Mouse (Mus musculus): Measurements from ENCODE around the gene Mtus2. TPM values are rescaled to one million over a fixed set of nuclear protein-coding genes. Genes with fewer than 3 reads are reported as not detected.
"Not testable (repeated sequence)": the region's sequence is repeated elsewhere in the genome, so short reads cannot be mapped to it uniquely, and the experiment has no call there.

Gene Mtus2
- polyA plus RNA-seq, 1 experiment from 2014 or later = 1.6 TPM

DNA sequence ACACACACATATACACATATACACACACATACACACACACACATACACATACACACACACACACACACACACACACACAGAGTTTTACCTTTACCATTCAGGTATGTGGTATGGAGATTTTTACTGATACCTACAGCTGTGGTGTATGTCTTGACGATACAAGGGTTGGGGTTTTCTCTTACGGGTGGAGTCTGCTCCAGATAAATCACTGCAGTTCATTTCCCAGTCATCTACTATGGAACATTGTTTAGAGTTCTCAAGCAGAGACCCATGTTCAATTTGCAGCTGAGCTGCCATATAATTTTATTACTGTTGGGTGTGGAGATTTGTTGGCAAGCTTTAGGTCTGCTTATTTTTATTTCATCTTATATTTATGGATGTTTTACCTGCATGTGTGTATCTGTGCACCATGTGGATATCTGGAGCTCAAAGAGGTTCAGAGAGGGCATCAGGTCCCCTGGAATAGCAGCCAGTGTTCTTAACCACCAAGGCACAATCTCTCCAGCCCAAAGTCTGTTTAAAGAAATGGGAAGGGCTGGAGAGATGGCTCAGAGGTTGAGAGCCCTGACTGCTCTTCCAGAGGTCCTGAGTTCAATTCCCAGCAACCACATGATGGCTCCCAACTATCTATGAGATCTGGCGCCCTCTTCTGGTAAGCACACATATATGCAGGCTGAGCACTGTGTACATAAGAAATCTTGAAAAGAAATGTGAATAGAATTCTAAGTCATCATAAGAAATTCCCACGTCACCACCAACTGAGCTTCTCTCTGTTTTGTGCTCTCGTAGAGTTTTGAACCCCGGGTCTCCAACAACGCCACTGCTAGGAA lies 28.2 kb upstream of the Mtus2 start:
- DNase-seq (no peak), ATAC-seq (no peak)
- TF ChIP-seq EP300 (IDR thresholded peaks at IDR 0.05; ENCODE audit: low read depth) (no peak), CTCF (IDR thresholded peaks at IDR 0.05; ENCODE audit: low read depth) (peak; percentile 49)
- no peaks in the 10 kb centered on the region for H3K36me3 ChIP-seq (replicated peaks; ENCODE audit: insufficient read depth, low read length)
- 75% methylated on average over 7 of the region's 7 CpGs for WGBS (ENCODE audit: insufficient replicate concordance)
- H3K4me2 ChIP-seq (ENCODE audit: low read depth, low read length) = no peak overlapping the region
- no peak overlapping the region for H3K27ac ChIP-seq (ENCODE audit: low read depth)
- H3K27me3 ChIP-seq (ENCODE audit: insufficient read depth, low read length) = no peaks in the 10 kb centered on the region
- H3K4me3 ChIP-seq (ENCODE audit: low read depth, low read length) = no peak overlapping the region
- H3K9me3 ChIP-seq (ENCODE audit: low read length) = no peaks in the 10 kb centered on the region
- H3K4me1 ChIP-seq (ENCODE audit: insufficient read depth) = no peaks in the 10 kb centered on the region
- no peak overlapping the region for H3K9ac ChIP-seq (replicated peaks)

DNA sequence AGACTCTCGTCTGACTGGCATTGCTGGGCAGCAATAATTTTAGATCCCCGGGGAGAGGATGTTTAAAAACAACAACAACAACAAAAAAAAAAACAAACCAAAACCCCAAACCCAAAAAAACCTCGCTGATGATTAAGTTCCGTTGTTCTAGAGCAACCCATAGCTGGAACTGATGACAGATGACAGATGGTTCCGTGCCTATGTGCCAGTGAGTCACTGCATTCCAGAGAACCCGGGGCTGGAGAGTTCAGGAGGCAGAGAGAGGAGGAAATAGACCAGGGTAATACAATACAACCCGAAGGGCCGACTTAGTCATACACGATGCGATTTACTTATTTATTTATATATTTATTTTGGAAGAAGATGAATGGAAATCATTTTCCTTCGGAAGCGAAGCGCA lies 22.0 kb upstream of the Mtus2 start:
- 75% methylated on average over 13 of the region's 13 CpGs for WGBS (ENCODE audit: insufficient replicate concordance)
- Histone ChIP-seq H3K4me1 (ENCODE audit: insufficient read depth) (no peaks in the 10 kb centered on the region), H3K36me3 (replicated peaks; ENCODE audit: insufficient read depth, low read length) (no peaks in the 10 kb centered on the region), H3K4me2 (ENCODE audit: low read depth, low read length) (no peak overlapping the region), H3K4me3 (ENCODE audit: low read depth, low read length) (no peak overlapping the region), H3K27me3 (ENCODE audit: insufficient read depth, low read length) (no peaks in the 10 kb centered on the region), H3K9me3 (ENCODE audit: low read length) (no peaks in the 10 kb centered on the region), H3K27ac (ENCODE audit: low read depth) (no peak overlapping the region), H3K9ac (replicated peaks) (no peak overlapping the region)
- DNase-seq (no peak), ATAC-seq (no peak)
- TF ChIP-seq CTCF (IDR thresholded peaks at IDR 0.05; ENCODE audit: low read depth) (no peak), EP300 (IDR thresholded peaks at IDR 0.05; ENCODE audit: low read depth) (no peak)

DNA sequence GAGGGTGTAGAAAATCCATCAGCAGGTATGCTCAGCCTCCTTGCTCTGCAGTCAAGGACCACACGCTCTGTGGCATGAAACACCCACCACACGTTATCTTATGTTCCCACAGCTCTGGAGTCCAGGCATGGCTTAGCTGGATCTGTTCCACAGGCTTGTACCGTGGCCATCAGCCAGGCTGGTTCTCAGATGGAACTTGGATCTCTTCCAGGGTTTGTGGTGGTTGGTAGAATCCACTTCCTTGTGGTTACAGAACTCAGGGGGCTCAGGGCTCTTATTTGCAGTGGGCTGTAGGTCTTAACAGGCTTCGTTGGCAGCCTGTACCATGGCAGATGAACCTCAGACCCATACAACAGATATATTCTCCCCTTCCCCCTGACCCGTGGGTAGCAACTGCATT lies 17.9 kb upstream of the Mtus2 start:
- Histone ChIP-seq H3K27me3 (ENCODE audit: insufficient read depth, low read length) (no peaks in the 10 kb centered on the region), H3K4me2 (ENCODE audit: low read depth, low read length) (no peak overlapping the region), H3K27ac (ENCODE audit: low read depth) (no peak overlapping the region), H3K4me3 (ENCODE audit: low read depth, low read length) (no peak overlapping the region), H3K4me1 (ENCODE audit: insufficient read depth) (no peaks in the 10 kb centered on the region), H3K36me3 (replicated peaks; ENCODE audit: insufficient read depth, low read length) (no peaks in the 10 kb centered on the region), H3K9ac (replicated peaks) (no peak overlapping the region), H3K9me3 (ENCODE audit: low read length) (no peaks in the 10 kb centered on the region)
- DNase-seq (no peak), ATAC-seq (no peak)
- WGBS (ENCODE audit: insufficient replicate concordance) = 52% methylated on average over 5 of the region's 5 CpGs
- TF ChIP-seq CTCF (IDR thresholded peaks at IDR 0.05; ENCODE audit: low read depth) = no peak
- no peak for TF ChIP-seq EP300 (IDR thresholded peaks at IDR 0.05; ENCODE audit: low read depth)

DNA sequence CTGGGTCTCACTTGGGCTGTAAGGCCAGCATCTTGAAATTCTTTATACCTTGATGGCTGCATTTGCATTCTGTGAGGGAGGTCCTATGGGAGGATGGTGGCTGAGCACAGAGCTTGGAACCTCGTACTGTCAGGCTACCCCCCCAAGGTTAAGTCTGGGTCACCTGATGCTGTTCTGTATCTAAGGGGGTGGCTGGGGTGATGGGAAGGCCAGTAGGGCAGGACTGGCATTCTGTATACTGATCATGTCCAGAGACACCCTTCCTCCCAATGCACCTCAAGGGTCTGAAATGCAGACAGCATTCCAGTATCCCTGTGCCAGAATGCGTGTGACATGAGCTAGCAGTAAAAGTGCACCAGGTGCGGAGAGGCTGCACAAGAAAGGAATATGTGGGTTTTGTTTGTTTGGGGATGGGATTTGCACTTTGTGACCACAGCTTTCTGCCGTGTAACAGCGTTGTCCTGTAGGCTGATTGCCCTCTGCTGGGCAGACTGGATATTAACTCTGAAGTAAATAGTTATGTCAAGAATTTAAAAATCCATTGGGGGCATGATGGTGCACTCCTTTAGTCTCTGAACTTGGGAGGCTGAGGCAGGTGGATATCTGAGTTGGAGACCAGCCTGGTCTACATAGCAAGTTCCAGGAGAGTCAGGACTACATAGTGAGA lies 12.0 kb upstream of the Mtus2 start:
- WGBS (ENCODE audit: insufficient replicate concordance) = 15% methylated on average over 5 of the region's 5 CpGs
- TF ChIP-seq CTCF (IDR thresholded peaks at IDR 0.05; ENCODE audit: low read depth) (peak; percentile 74), EP300 (IDR thresholded peaks at IDR 0.05; ENCODE audit: low read depth) (no peak)
- Histone ChIP-seq H3K4me2 (ENCODE audit: low read depth, low read length) (no peak overlapping the region), H3K9ac (replicated peaks) (no peak overlapping the region), H3K9me3 (ENCODE audit: low read length) (no peaks in the 10 kb centered on the region), H3K27me3 (ENCODE audit: insufficient read depth, low read length) (no peaks in the 10 kb centered on the region), H3K36me3 (replicated peaks; ENCODE audit: insufficient read depth, low read length) (no peaks in the 10 kb centered on the region), H3K4me3 (ENCODE audit: low read depth, low read length) (no peak overlapping the region), H3K27ac (ENCODE audit: low read depth) (no peak overlapping the region), H3K4me1 (ENCODE audit: insufficient read depth) (no peaks in the 10 kb centered on the region)
- DNase-seq (peak; percentile 24), ATAC-seq (no peak)

DNA sequence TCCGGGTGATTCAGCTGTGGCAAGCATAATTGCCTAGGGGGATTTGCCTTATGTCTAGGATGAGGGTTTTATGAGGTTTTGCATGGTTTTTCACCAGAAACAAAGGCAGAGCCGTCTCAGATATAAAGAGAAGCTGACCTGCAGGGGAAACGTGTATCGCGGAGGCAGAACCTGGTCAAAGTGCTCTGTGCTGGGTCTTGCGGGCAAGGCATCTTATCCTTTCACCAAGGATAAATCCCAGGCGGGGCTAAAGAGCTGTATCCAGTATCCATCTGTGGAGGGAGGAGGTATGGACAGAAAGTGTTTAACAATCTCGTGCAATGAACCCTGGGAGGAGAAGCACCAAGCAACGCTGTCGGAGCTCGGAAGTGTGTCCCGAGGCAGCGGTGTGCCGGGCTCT lies 7.2 kb upstream of the Mtus2 start:
- H3K4me3 ChIP-seq (ENCODE audit: low read depth, low read length) = no peak overlapping the region
- no peak for ATAC-seq
- H3K36me3 ChIP-seq (replicated peaks; ENCODE audit: insufficient read depth, low read length) = no peaks in the 10 kb centered on the region
- no peaks in the 10 kb centered on the region for H3K4me1 ChIP-seq (ENCODE audit: insufficient read depth)
- DNase-seq = no peak
- H3K9me3 ChIP-seq (ENCODE audit: low read length) = no peaks in the 10 kb centered on the region
- H3K27me3 ChIP-seq (ENCODE audit: insufficient read depth, low read length) = 0 out of 2 replicates have a peak, but pooled peaks cover 2% of the 10 kb centered on the region
- 77% methylated on average over 14 of the region's 14 CpGs for WGBS (ENCODE audit: insufficient replicate concordance)
- H3K27ac ChIP-seq (ENCODE audit: low read depth) = no peak overlapping the region
- no peak overlapping the region for H3K9ac ChIP-seq (replicated peaks)
- no peak overlapping the region for H3K4me2 ChIP-seq (ENCODE audit: low read depth, low read length)
- TF ChIP-seq CTCF (IDR thresholded peaks at IDR 0.05; ENCODE audit: low read depth) (no peak), EP300 (IDR thresholded peaks at IDR 0.05; ENCODE audit: low read depth) (no peak)

DNA sequence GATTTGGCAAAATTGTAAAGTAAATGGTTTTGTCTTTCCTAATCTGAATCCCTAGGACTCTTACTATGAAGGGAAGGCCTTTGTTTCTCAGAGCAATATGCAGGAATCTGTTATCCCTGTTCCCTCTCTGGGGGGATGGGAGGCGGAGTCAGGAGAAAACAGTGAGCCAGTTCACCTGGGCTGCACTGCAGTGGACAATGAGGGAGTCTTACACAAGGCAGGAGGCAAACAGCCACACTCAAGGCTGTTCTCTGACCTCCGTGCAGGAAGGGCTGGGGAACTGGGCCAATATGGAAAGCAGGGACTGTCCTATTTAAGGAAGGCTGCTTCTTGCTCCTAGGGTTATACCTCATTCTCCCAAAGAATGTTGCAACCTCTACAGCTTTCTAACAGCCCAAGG lies 5.4 kb upstream of the Mtus2 start:
- H3K4me1 ChIP-seq (ENCODE audit: insufficient read depth) = no peaks in the 10 kb centered on the region
- peaks cover 18% of the 10 kb centered on the region for H3K27me3 ChIP-seq (ENCODE audit: insufficient read depth, low read length)
- H3K27ac ChIP-seq (ENCODE audit: low read depth) = no peak overlapping the region
- no peaks in the 10 kb centered on the region for H3K9me3 ChIP-seq (ENCODE audit: low read length)
- no peak for DNase-seq
- no peak for ATAC-seq
- H3K4me2 ChIP-seq (ENCODE audit: low read depth, low read length) = no peak overlapping the region
- no peaks in the 10 kb centered on the region for H3K36me3 ChIP-seq (replicated peaks; ENCODE audit: insufficient read depth, low read length)
- TF ChIP-seq CTCF (IDR thresholded peaks at IDR 0.05; ENCODE audit: low read depth) = no peak
- TF ChIP-seq EP300 (IDR thresholded peaks at IDR 0.05; ENCODE audit: low read depth) = no peak
- no peak overlapping the region for H3K4me3 ChIP-seq (ENCODE audit: low read depth, low read length)
- 42% methylated on average over 2 of the region's 2 CpGs for WGBS (ENCODE audit: insufficient replicate concordance)
- H3K9ac ChIP-seq (replicated peaks) = no peak overlapping the region

DNA sequence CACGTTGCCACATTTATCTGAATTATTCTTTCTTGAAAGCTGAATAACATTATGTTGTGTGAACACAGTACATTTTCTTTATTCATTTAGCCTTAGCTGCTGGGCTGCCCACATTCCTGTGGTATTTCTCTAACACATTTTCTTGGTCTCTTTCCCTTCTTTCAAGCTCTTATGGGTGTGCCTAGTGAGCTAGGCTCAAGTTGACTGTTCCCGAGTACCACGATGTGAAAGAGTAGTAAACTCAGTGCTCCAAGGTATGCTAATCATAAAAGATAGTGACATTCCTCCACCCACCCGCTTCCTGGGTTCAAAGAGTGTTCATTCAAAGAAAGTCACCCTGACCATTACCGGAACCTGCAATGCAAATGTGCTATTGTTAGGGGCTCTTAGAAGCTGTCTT lies 3.9 kb upstream of the Mtus2 start:
- DNase-seq; H3K4me2 ChIP-seq (ENCODE audit: low read depth, low read length); H3K36me3 ChIP-seq (replicated peaks; ENCODE audit: insufficient read depth, low read length); H3K27ac ChIP-seq (ENCODE audit: low read depth); H3K4me3 ChIP-seq (ENCODE audit: low read depth, low read length); H3K9me3 ChIP-seq (ENCODE audit: low read length); ATAC-seq; H3K9ac ChIP-seq (replicated peaks); H3K4me1 ChIP-seq (ENCODE audit: insufficient read depth): not testable (repeated sequence)
- peaks cover 31% of the 10 kb centered on the region for H3K27me3 ChIP-seq (ENCODE audit: insufficient read depth, low read length)
- WGBS (ENCODE audit: insufficient replicate concordance) = 73% methylated on average over 5 of the region's 5 CpGs

Measured in liver, postnatal 0 days (tissue).